Mouse (Mus musculus): ENCODE measurements at regions not wholly inside any gene's neighbourhood (a gene's known extent, or its start where the extent isn't known, plus 50 kb on each side); places are given as distances from the start of the nearest gene placed in this dataset.

GRCm38 (mm10) chr1:98788528-98788927 is 367.6 kb downstream of the Slco6d1 start:
- no peak for DNase-seq (ENCODE audit: low read depth, low spot score)
- TF ChIP-seq ZC3H11A (IDR thresholded peaks at IDR 0.05; ENCODE audit: borderline replicate concordance, low read depth, low read length) (no peak), MAFK (IDR thresholded peaks at IDR 0.05; ENCODE audit: insufficient read depth, low read depth, low read length) (no peak), CHD2 (IDR thresholded peaks at IDR 0.05; ENCODE audit: low read depth, low read length) (no peak), ZNF384 (IDR thresholded peaks at IDR 0.05; ENCODE audit: low read depth, low read length) (no peak), HCFC1 (IDR thresholded peaks at IDR 0.05; ENCODE audit: borderline replicate concordance, insufficient read depth, low read length) (no peak)
- Histone ChIP-seq H3K27ac (ENCODE audit: insufficient read depth, low read depth, low read length, poor library complexity, severe bottlenecking) (no peak overlapping the region), H3K9me3 (ENCODE audit: control insufficient read depth, insufficient read depth, low read depth, low read length) (no peaks in the 10 kb centered on the region), H3K36me3 (ENCODE audit: control insufficient read depth, insufficient read depth, low read length, poor library complexity, severe bottlenecking) (no peaks in the 10 kb centered on the region), H3K4me1 (ENCODE audit: control insufficient read depth in 2 of 2, insufficient read depth in 2 of 2, low read length in 2 of 2, poor library complexity in 1 of 2) (no peaks in the 10 kb centered on the region), H3K4me3 (ENCODE audit: insufficient read depth in 1 of 2, low read depth in 1 of 2, low read length in 2 of 2, poor library complexity in 1 of 2, severe bottlenecking in 1 of 2) (no peak overlapping the region), H3K9ac (ENCODE audit: insufficient read depth, low read depth, low read length, poor library complexity, severe bottlenecking) (no peak overlapping the region)
- in situ Hi-C loops (cut with MboI; ENCODE audit: low sequenced_read_pairs in 2 of 2, unreplicated experiment in 2 of 2) = no loop called here

- no peak overlapping the region for H3K27ac ChIP-seq (ENCODE audit: insufficient read depth, low read depth, low read length, poor library complexity, severe bottlenecking)
- no peak overlapping the region for H3K9ac ChIP-seq (ENCODE audit: insufficient read depth, low read depth, low read length, poor library complexity, severe bottlenecking)
- DNase-seq (ENCODE audit: low read depth, low spot score) = no peak
- H3K4me1 ChIP-seq (ENCODE audit: control insufficient read depth in 2 of 2, insufficient read depth in 2 of 2, low read length in 2 of 2, poor library complexity in 1 of 2) = no peaks in the 10 kb centered on the region
- H3K9me3 ChIP-seq (ENCODE audit: control insufficient read depth, insufficient read depth, low read depth, low read length) = no peaks in the 10 kb centered on the region
- no peak overlapping the region for H3K4me3 ChIP-seq (ENCODE audit: insufficient read depth in 1 of 2, low read depth in 1 of 2, low read length in 2 of 2, poor library complexity in 1 of 2, severe bottlenecking in 1 of 2)
- H3K36me3 ChIP-seq (ENCODE audit: control insufficient read depth, insufficient read depth, low read length, poor library complexity, severe bottlenecking) = no peaks in the 10 kb centered on the region
- in situ Hi-C loops (cut with MboI; ENCODE audit: low sequenced_read_pairs in 2 of 2, unreplicated experiment in 2 of 2) = no loop called here
- no peak for TF ChIP-seq ZC3H11A (IDR thresholded peaks at IDR 0.05; ENCODE audit: borderline replicate concordance, low read depth, low read length)
- no peak for TF ChIP-seq MAFK (IDR thresholded peaks at IDR 0.05; ENCODE audit: insufficient read depth, low read depth, low read length)
- TF ChIP-seq ZNF384 (IDR thresholded peaks at IDR 0.05; ENCODE audit: low read depth, low read length) = no peak
- TF ChIP-seq HCFC1 (IDR thresholded peaks at IDR 0.05; ENCODE audit: borderline replicate concordance, insufficient read depth, low read length) = no peak
- no peak for TF ChIP-seq CHD2 (IDR thresholded peaks at IDR 0.05; ENCODE audit: low read depth, low read length)
Observed at GRCm38 (mm10) chr1:98793320-98793719, 372.4 kb downstream of the Slco6d1 start.

GRCm38 (mm10) chr1:98812543-98812942 is 391.6 kb downstream of the Slco6d1 start:
- Histone ChIP-seq H3K4me1 (ENCODE audit: control insufficient read depth in 2 of 2, insufficient read depth in 2 of 2, low read length in 2 of 2, poor library complexity in 1 of 2) (no peaks in the 10 kb centered on the region), H3K9me3 (ENCODE audit: control insufficient read depth, insufficient read depth, low read depth, low read length) (no peaks in the 10 kb centered on the region), H3K9ac (ENCODE audit: insufficient read depth, low read depth, low read length, poor library complexity, severe bottlenecking) (no peak overlapping the region), H3K27ac (ENCODE audit: insufficient read depth, low read depth, low read length, poor library complexity, severe bottlenecking) (no peak overlapping the region), H3K36me3 (ENCODE audit: control insufficient read depth, insufficient read depth, low read length, poor library complexity, severe bottlenecking) (no peaks in the 10 kb centered on the region), H3K4me3 (ENCODE audit: insufficient read depth in 1 of 2, low read depth in 1 of 2, low read length in 2 of 2, poor library complexity in 1 of 2, severe bottlenecking in 1 of 2) (no peak overlapping the region)
- TF ChIP-seq ZC3H11A (IDR thresholded peaks at IDR 0.05; ENCODE audit: borderline replicate concordance, low read depth, low read length) = no peak
- TF ChIP-seq MAFK (IDR thresholded peaks at IDR 0.05; ENCODE audit: insufficient read depth, low read depth, low read length) = no peak
- no peak for TF ChIP-seq HCFC1 (IDR thresholded peaks at IDR 0.05; ENCODE audit: borderline replicate concordance, insufficient read depth, low read length)
- TF ChIP-seq ZNF384 (IDR thresholded peaks at IDR 0.05; ENCODE audit: low read depth, low read length) = no peak
- TF ChIP-seq CHD2 (IDR thresholded peaks at IDR 0.05; ENCODE audit: low read depth, low read length) = no peak
- no peak for DNase-seq (ENCODE audit: low read depth, low spot score)
- in situ Hi-C loops (cut with MboI; ENCODE audit: low sequenced_read_pairs in 2 of 2, unreplicated experiment in 2 of 2) = no loop called here

- no peak overlapping the region for H3K9ac ChIP-seq (ENCODE audit: insufficient read depth, low read depth, low read length, poor library complexity, severe bottlenecking)
- no peaks in the 10 kb centered on the region for H3K36me3 ChIP-seq (ENCODE audit: control insufficient read depth, insufficient read depth, low read length, poor library complexity, severe bottlenecking)
- no peaks in the 10 kb centered on the region for H3K4me1 ChIP-seq (ENCODE audit: control insufficient read depth in 2 of 2, insufficient read depth in 2 of 2, low read length in 2 of 2, poor library complexity in 1 of 2)
- no peaks in the 10 kb centered on the region for H3K9me3 ChIP-seq (ENCODE audit: control insufficient read depth, insufficient read depth, low read depth, low read length)
- H3K4me3 ChIP-seq (ENCODE audit: insufficient read depth in 1 of 2, low read depth in 1 of 2, low read length in 2 of 2, poor library complexity in 1 of 2, severe bottlenecking in 1 of 2) = no peak overlapping the region
- TF ChIP-seq MAFK (IDR thresholded peaks at IDR 0.05; ENCODE audit: insufficient read depth, low read depth, low read length) = no peak
- no peak for TF ChIP-seq ZC3H11A (IDR thresholded peaks at IDR 0.05; ENCODE audit: borderline replicate concordance, low read depth, low read length)
- no peak for TF ChIP-seq CHD2 (IDR thresholded peaks at IDR 0.05; ENCODE audit: low read depth, low read length)
- no peak for TF ChIP-seq ZNF384 (IDR thresholded peaks at IDR 0.05; ENCODE audit: low read depth, low read length)
- no peak for TF ChIP-seq HCFC1 (IDR thresholded peaks at IDR 0.05; ENCODE audit: borderline replicate concordance, insufficient read depth, low read length)
- no peak for DNase-seq (ENCODE audit: low read depth, low spot score)
- in situ Hi-C loops (cut with MboI; ENCODE audit: low sequenced_read_pairs in 2 of 2, unreplicated experiment in 2 of 2) = no loop called here
- no peak overlapping the region for H3K27ac ChIP-seq (ENCODE audit: insufficient read depth, low read depth, low read length, poor library complexity, severe bottlenecking)
Observed at GRCm38 (mm10) chr1:98813990-98814389, 393.1 kb downstream of the Slco6d1 start.

GRCm38 (mm10) chr1:98818076-98818475 is 397.2 kb downstream of the Slco6d1 start:
- H3K9ac ChIP-seq (ENCODE audit: insufficient read depth, low read depth, low read length, poor library complexity, severe bottlenecking) = no peak overlapping the region
- TF ChIP-seq MAFK (IDR thresholded peaks at IDR 0.05; ENCODE audit: insufficient read depth, low read depth, low read length) = no peak
- no peak for TF ChIP-seq ZNF384 (IDR thresholded peaks at IDR 0.05; ENCODE audit: low read depth, low read length)
- TF ChIP-seq HCFC1 (IDR thresholded peaks at IDR 0.05; ENCODE audit: borderline replicate concordance, insufficient read depth, low read length) = no peak
- TF ChIP-seq ZC3H11A (IDR thresholded peaks at IDR 0.05; ENCODE audit: borderline replicate concordance, low read depth, low read length) = no peak
- no peaks in the 10 kb centered on the region for H3K4me1 ChIP-seq (ENCODE audit: control insufficient read depth in 2 of 2, insufficient read depth in 2 of 2, low read length in 2 of 2, poor library complexity in 1 of 2)

More at GRCm38 (mm10) chr1:98818076-98818475, 397.2 kb downstream of the Slco6d1 start:
- H3K36me3 ChIP-seq (ENCODE audit: control insufficient read depth, insufficient read depth, low read length, poor library complexity, severe bottlenecking) = no peaks in the 10 kb centered on the region
- no peak overlapping the region for H3K27ac ChIP-seq (ENCODE audit: insufficient read depth, low read depth, low read length, poor library complexity, severe bottlenecking)
- no peak for DNase-seq (ENCODE audit: low read depth, low spot score)
- H3K9me3 ChIP-seq (ENCODE audit: control insufficient read depth, insufficient read depth, low read depth, low read length) = no peaks in the 10 kb centered on the region
- in situ Hi-C loops (cut with MboI; ENCODE audit: low sequenced_read_pairs in 2 of 2, unreplicated experiment in 2 of 2) = no loop called here
- H3K4me3 ChIP-seq (ENCODE audit: insufficient read depth in 1 of 2, low read depth in 1 of 2, low read length in 2 of 2, poor library complexity in 1 of 2, severe bottlenecking in 1 of 2) = no peak overlapping the region

Measured in ES-E14 (cell line).